Mouse (Mus musculus): ENCODE results near the gene Tmem234. TPM values are rescaled to one million over a fixed set of nuclear protein-coding genes. Genes with fewer than 3 reads are reported as not detected.

Gene Tmem234
- polyA plus RNA-seq, 2 experiments: 84.2 to 108 TPM

DNA sequence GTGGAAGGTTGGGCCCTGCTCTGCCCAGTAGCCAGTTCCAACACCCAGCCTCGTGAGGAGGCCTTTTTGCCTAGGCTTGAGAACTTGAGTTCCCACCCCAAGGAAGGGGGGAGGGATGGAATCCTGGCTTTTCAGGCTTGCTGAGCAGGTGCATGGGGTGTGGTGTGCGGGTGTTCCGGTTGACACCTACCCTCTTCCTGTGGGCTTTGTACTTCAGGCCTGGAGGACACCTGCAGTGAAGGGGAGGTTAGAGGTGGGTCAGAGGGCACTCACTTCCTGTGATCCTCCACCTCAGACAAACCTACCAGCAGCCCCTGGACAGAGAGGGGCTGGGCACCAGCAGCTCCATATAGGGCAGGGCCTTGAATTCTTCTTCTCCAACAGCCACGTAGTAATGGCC lies 9.6 kb downstream of the Tmem234 start:
- H3K9me3 ChIP-seq (ENCODE audit: control insufficient read depth, low read length): no peaks in the 10 kb centered on the region
- H3K27me3 ChIP-seq (ENCODE audit: control insufficient read depth, insufficient read depth, low read length): no peaks in the 10 kb centered on the region
- TF ChIP-seq CTCF (IDR thresholded peaks at IDR 0.05; ENCODE audit: low read depth) (no peak), EP300 (IDR thresholded peaks at IDR 0.05; ENCODE audit: low read depth) (no peak)
- peaks cover 0 to 3% of the 10 kb centered on the region in 2 experiments; a peak in 1 of 4 replicates for H3K4me1 ChIP-seq (replicated peaks; ENCODE audit: control insufficient read depth in 2 of 2, insufficient read depth in 2 of 2, low read length in 1 of 2)
- no peak overlapping the region for H3K9ac ChIP-seq (replicated peaks)
- 84% methylated on average over 4 of the region's 4 CpGs for WGBS (ENCODE audit: insufficient replicate concordance)
- no peak for DNase-seq (ENCODE audit: low read depth in 3 of 3, low spot score in 3 of 3)
- no peak for ATAC-seq (ENCODE audit: insufficient read depth)
- H3K4me2 ChIP-seq (ENCODE audit: low read depth): no peak overlapping the region
- H3K4me3 ChIP-seq (ENCODE audit: insufficient read depth in 1 of 2, low read depth in 2 of 2, low read length in 2 of 2): no peak overlapping the region
- peaks cover 25% of the 10 kb centered on the region for H3K36me3 ChIP-seq (replicated peaks; ENCODE audit: control insufficient read depth, insufficient read depth, low read depth)
- no peak overlapping the region for H3K27ac ChIP-seq

DNA sequence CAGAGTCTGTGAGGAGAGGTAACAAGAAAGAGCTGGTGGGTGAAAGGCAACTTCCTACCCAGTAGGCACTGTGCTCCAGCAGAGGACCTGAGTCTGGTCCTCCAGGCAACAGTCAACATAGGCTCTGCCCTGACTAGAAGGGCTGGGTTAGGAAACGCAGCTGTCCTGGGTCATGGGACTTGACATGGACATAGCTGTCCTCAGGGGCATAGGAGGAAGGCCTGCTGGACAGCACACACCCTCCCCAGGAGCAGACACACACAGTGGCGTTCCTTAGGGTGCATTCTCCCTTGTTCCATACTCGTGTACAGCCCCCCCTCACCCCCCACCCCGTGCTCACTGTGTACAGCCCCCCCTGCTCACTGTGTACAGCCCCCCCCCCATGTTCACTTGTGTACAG lies 10.0 kb downstream of the Tmem234 start:
- H3K4me3 ChIP-seq (ENCODE audit: insufficient read depth in 1 of 2, low read depth in 2 of 2, low read length in 2 of 2): no peak overlapping the region
- H3K9ac ChIP-seq (replicated peaks): no peak overlapping the region
- H3K4me1 ChIP-seq (replicated peaks; ENCODE audit: control insufficient read depth in 2 of 2, insufficient read depth in 2 of 2, low read length in 1 of 2): peaks cover 0 to 3% of the 10 kb centered on the region in 2 experiments; a peak in 1 of 4 replicates
- H3K4me2 ChIP-seq (ENCODE audit: low read depth): no peak overlapping the region
- DNase-seq (ENCODE audit: low read depth in 3 of 3, low spot score in 3 of 3): no peak
- H3K27ac ChIP-seq: no peak overlapping the region
- TF ChIP-seq EP300 (IDR thresholded peaks at IDR 0.05; ENCODE audit: low read depth) (no peak), CTCF (IDR thresholded peaks at IDR 0.05; ENCODE audit: low read depth) (no peak)
- no peaks in the 10 kb centered on the region for H3K27me3 ChIP-seq (ENCODE audit: control insufficient read depth, insufficient read depth, low read length)
- WGBS (ENCODE audit: insufficient replicate concordance): 58% methylated on average over 4 of the region's 4 CpGs
- peaks cover 22% of the 10 kb centered on the region for H3K36me3 ChIP-seq (replicated peaks; ENCODE audit: control insufficient read depth, insufficient read depth, low read depth)
- H3K9me3 ChIP-seq (ENCODE audit: control insufficient read depth, low read length): no peaks in the 10 kb centered on the region
- ATAC-seq (ENCODE audit: insufficient read depth): no peak

GRCm38 (mm10) chr4:129614093-129614492 lies 13.6 kb downstream of the Tmem234 start, which contains the start of gene Dcdc2b:
Gene Dcdc2b, minus strand, starts transcription at chr4:129614257.
- Histone ChIP-seq H3K9me3 (ENCODE audit: control insufficient read depth, low read length) (no peaks in the 10 kb centered on the region), H3K4me1 (replicated peaks; ENCODE audit: control insufficient read depth in 2 of 2, insufficient read depth in 2 of 2, low read length in 1 of 2) (peaks cover 5% of the 10 kb centered on the region in 2 experiments), H3K36me3 (replicated peaks; ENCODE audit: control insufficient read depth, insufficient read depth, low read depth) (peaks cover 4% of the 10 kb centered on the region), H3K27ac (no peak within 1 kb of the TSS), H3K4me2 (ENCODE audit: low read depth) (no peak within 1 kb of the TSS), H3K4me3 (ENCODE audit: insufficient read depth in 1 of 2, low read depth in 2 of 2, low read length in 2 of 2) (no peak within 1 kb of the TSS), H3K9ac (replicated peaks) (no peak within 1 kb of the TSS), H3K27me3 (ENCODE audit: control insufficient read depth, insufficient read depth, low read length) (no peaks in the 10 kb centered on the region)
- ATAC-seq (ENCODE audit: insufficient read depth): no peak
- 76% methylated on average over 6 of the region's 6 CpGs for WGBS (ENCODE audit: insufficient replicate concordance)
- TF ChIP-seq EP300 (IDR thresholded peaks at IDR 0.05; ENCODE audit: low read depth) (no peak), CTCF (IDR thresholded peaks at IDR 0.05; ENCODE audit: low read depth) (no peak)
- DNase-seq (ENCODE audit: low read depth in 3 of 3, low spot score in 3 of 3): no peak

GRCm38 (mm10) chr4:129615801-129616290 lies 15.4 kb downstream of the Tmem234 start:
- Histone ChIP-seq H3K9ac (replicated peaks) (no peak overlapping the region), H3K27ac (no peak overlapping the region), H3K27me3 (ENCODE audit: control insufficient read depth, insufficient read depth, low read length) (no peaks in the 10 kb centered on the region), H3K4me3 (ENCODE audit: insufficient read depth in 1 of 2, low read depth in 2 of 2, low read length in 2 of 2) (no peak overlapping the region), H3K4me1 (replicated peaks; ENCODE audit: control insufficient read depth in 2 of 2, insufficient read depth in 2 of 2, low read length in 1 of 2) (peaks cover 5 to 8% of the 10 kb centered on the region in 2 experiments), H3K4me2 (ENCODE audit: low read depth) (no peak overlapping the region), H3K36me3 (replicated peaks; ENCODE audit: control insufficient read depth, insufficient read depth, low read depth) (no peaks in the 10 kb centered on the region; the same call in 1 of the 2 replicates), H3K9me3 (ENCODE audit: control insufficient read depth, low read length) (no peaks in the 10 kb centered on the region)
- WGBS (ENCODE audit: insufficient replicate concordance): 83% methylated on average over 9 of the region's 9 CpGs
- no peak for DNase-seq (ENCODE audit: low read depth in 3 of 3, low spot score in 3 of 3)
- ATAC-seq (ENCODE audit: insufficient read depth): no peak
- TF ChIP-seq EP300 (IDR thresholded peaks at IDR 0.05; ENCODE audit: low read depth) (no peak), CTCF (IDR thresholded peaks at IDR 0.05; ENCODE audit: low read depth) (no peak)

DNA sequence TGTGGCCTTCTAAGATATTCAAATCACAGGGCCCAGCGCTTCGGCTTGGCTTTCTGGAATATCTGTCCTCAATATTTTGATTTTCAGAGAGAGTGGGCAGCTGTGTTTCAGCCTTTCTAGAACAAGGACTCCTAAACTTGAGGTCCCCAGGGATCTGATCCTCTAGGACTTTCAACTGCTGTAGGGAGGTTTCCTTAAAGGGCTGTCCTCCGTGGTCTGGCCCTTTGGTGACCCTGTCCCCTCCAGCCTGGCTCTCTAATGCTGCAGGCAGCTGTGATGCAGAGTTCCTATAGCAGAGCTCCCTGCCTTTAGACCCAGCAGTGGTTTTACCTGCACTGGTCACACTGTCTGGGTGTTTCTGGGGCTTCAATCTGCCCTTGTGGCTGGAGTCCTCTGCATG lies 16.2 kb downstream of the Tmem234 start:
- no peak for ATAC-seq (ENCODE audit: insufficient read depth)
- WGBS (ENCODE audit: insufficient replicate concordance): 79% methylated on average over 3 of the region's 3 CpGs
- TF ChIP-seq CTCF (IDR thresholded peaks at IDR 0.05; ENCODE audit: low read depth): no peak
- TF ChIP-seq EP300 (IDR thresholded peaks at IDR 0.05; ENCODE audit: low read depth): no peak
- Histone ChIP-seq H3K27ac (no peak overlapping the region), H3K4me1 (replicated peaks; ENCODE audit: control insufficient read depth in 2 of 2, insufficient read depth in 2 of 2, low read length in 1 of 2) (peaks cover 5 to 8% of the 10 kb centered on the region in 2 experiments), H3K27me3 (ENCODE audit: control insufficient read depth, insufficient read depth, low read length) (no peaks in the 10 kb centered on the region), H3K4me2 (ENCODE audit: low read depth) (no peak overlapping the region), H3K9ac (replicated peaks) (no peak overlapping the region), H3K36me3 (replicated peaks; ENCODE audit: control insufficient read depth, insufficient read depth, low read depth) (no peaks in the 10 kb centered on the region; the same call in 1 of the 2 replicates), H3K4me3 (ENCODE audit: insufficient read depth in 1 of 2, low read depth in 2 of 2, low read length in 2 of 2) (no peak overlapping the region), H3K9me3 (ENCODE audit: control insufficient read depth, low read length) (no peaks in the 10 kb centered on the region)
- no peak for DNase-seq (ENCODE audit: low read depth in 3 of 3, low spot score in 3 of 3)

All from liver, embryonic 14.5 days (tissue).